Mouse (Mus musculus): Measurements from ENCODE around the gene Map3k1. TPM values are rescaled to one million over a fixed set of nuclear protein-coding genes. Genes with fewer than 3 reads are reported as not detected.
"Not testable (repeated sequence)": the region's sequence is repeated elsewhere in the genome, so short reads cannot be mapped to it uniquely, and the experiment has no call there.

Map3k1 gene
- polyA plus RNA-seq, 1 experiment, result 11.1 TPM

- no peak overlapping the region for H3K27ac ChIP-seq (replicated peaks; ENCODE audit: low read depth, low read length)
- H3K4me1 ChIP-seq (ENCODE audit: control insufficient read depth, insufficient read depth, insufficient read length, low read length), result no peaks in the 10 kb centered on the region
- no peak overlapping the region for H3K4me3 ChIP-seq (ENCODE audit: insufficient read depth, low read depth, low read length)
Observed at GRCm38 (mm10) chr13:111753321-111753720, 55.5 kb downstream of the Map3k1 start.

- no peak overlapping the region for H3K27ac ChIP-seq (replicated peaks; ENCODE audit: low read depth, low read length)
- no peak overlapping the region for H3K4me3 ChIP-seq (ENCODE audit: insufficient read depth, low read depth, low read length)
- no peaks in the 10 kb centered on the region for H3K4me1 ChIP-seq (ENCODE audit: control insufficient read depth, insufficient read depth, insufficient read length, low read length)
Observed at GRCm38 (mm10) chr13:111748301-111749062, 60.3 kb downstream of the Map3k1 start.

GRCm38 (mm10) chr13:111746831-111747230 lies 62.0 kb downstream of the Map3k1 start:
- H3K27ac ChIP-seq (replicated peaks; ENCODE audit: low read depth, low read length), result no peak overlapping the region
- no peak overlapping the region for H3K4me3 ChIP-seq (ENCODE audit: insufficient read depth, low read depth, low read length)
- no peaks in the 10 kb centered on the region for H3K4me1 ChIP-seq (ENCODE audit: control insufficient read depth, insufficient read depth, insufficient read length, low read length)

DNA sequence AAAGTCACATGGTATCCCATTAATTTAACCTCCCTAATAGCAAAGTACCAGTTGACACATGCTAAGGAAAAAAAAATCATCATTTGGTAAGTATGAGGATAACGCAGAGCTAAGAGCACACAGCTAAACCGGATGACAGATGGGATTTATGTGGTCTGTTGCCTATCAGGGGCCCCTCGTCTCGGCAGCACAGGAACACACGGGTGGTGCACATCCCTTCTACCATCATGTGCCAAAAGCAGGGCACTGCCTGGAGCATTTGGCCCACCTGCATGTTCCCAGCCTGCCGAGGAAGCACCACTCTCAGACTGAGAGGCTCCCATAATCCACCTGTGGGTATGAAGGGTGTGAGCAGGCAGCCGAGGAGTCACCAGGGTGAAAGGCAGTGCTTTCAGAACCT lies 63.6 kb downstream of the Map3k1 start:
- Histone ChIP-seq H3K4me1 (ENCODE audit: control insufficient read depth, insufficient read depth, insufficient read length, low read length) (no peaks in the 10 kb centered on the region), H3K4me3 (ENCODE audit: insufficient read depth, low read depth, low read length) (no peak overlapping the region), H3K27ac (replicated peaks; ENCODE audit: low read depth, low read length) (no peak overlapping the region)

- Histone ChIP-seq H3K4me3 (ENCODE audit: insufficient read depth, low read depth, low read length) (no peak overlapping the region), H3K27ac (replicated peaks; ENCODE audit: low read depth, low read length) (no peak overlapping the region), H3K4me1 (ENCODE audit: control insufficient read depth, insufficient read depth, insufficient read length, low read length) (no peaks in the 10 kb centered on the region)
Observed at GRCm38 (mm10) chr13:111744233-111745000, 64.4 kb downstream of the Map3k1 start.

DNA sequence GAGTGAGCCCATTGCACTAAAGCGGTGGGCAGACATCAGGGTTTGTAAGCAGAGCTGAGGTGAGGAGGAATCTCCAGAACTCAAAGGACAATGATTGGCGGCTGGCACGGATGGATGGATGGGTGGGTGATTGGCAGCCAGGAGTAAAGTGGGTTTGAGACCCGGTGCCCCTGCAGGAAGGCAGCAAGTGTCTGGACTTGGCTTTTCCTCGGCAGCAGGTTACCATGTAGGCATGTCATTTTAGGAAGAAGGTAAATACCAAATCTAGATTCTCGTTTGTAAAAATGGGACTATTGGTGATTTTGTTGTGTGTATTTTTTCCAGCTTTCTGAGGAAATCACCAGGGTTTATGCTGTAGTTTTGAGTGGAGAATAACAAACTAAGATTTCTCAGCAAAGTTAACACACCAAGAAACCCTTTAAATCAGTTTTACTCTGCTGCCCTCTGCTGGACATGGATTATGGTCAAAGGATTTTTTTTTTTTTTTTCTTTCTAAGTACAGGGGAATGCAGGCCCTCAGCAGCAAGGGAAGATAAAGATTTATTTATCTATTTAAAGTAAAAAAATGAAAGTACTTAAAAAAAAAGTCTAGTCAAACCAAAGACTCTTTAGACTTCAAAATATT lies 66.7 kb downstream of the Map3k1 start:
- Histone ChIP-seq H3K4me3 (ENCODE audit: insufficient read depth, low read depth, low read length) (no peak overlapping the region), H3K27ac (replicated peaks; ENCODE audit: low read depth, low read length) (no peak overlapping the region), H3K4me1 (ENCODE audit: control insufficient read depth, insufficient read depth, insufficient read length, low read length) (no peaks in the 10 kb centered on the region)

- Histone ChIP-seq H3K4me1 (ENCODE audit: control insufficient read depth, insufficient read depth, insufficient read length, low read length) (no peaks in the 10 kb centered on the region), H3K27ac (replicated peaks; ENCODE audit: low read depth, low read length) (no peak overlapping the region), H3K4me3 (ENCODE audit: insufficient read depth, low read depth, low read length) (no peak overlapping the region)
Observed at GRCm38 (mm10) chr13:111741204-111741990, 67.4 kb downstream of the Map3k1 start.

DNA sequence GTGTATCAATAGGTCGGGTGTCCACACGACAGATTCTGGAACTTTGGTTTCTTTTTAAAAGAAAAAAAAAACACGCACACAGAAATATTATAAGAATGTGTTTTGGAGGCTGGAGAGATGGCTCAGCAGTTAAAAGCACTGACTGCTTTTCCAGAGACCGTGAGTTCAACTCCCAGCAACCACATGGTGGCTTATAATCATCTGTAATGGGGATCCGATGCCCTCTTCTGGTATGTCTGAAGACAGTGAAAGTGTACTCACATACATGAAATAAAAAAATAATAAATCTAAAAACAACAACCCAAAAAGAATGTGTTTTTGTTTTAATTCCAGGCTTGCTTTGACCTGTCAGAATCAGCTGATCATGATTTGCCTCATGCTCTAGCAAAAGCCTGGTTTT lies 81.9 kb downstream of the Map3k1 start:
- H3K27ac ChIP-seq (replicated peaks; ENCODE audit: low read depth, low read length), result no peak overlapping the region
- no peak overlapping the region for H3K4me3 ChIP-seq (ENCODE audit: insufficient read depth, low read depth, low read length)
- no peaks in the 10 kb centered on the region for H3K4me1 ChIP-seq (ENCODE audit: control insufficient read depth, insufficient read depth, insufficient read length, low read length)

DNA sequence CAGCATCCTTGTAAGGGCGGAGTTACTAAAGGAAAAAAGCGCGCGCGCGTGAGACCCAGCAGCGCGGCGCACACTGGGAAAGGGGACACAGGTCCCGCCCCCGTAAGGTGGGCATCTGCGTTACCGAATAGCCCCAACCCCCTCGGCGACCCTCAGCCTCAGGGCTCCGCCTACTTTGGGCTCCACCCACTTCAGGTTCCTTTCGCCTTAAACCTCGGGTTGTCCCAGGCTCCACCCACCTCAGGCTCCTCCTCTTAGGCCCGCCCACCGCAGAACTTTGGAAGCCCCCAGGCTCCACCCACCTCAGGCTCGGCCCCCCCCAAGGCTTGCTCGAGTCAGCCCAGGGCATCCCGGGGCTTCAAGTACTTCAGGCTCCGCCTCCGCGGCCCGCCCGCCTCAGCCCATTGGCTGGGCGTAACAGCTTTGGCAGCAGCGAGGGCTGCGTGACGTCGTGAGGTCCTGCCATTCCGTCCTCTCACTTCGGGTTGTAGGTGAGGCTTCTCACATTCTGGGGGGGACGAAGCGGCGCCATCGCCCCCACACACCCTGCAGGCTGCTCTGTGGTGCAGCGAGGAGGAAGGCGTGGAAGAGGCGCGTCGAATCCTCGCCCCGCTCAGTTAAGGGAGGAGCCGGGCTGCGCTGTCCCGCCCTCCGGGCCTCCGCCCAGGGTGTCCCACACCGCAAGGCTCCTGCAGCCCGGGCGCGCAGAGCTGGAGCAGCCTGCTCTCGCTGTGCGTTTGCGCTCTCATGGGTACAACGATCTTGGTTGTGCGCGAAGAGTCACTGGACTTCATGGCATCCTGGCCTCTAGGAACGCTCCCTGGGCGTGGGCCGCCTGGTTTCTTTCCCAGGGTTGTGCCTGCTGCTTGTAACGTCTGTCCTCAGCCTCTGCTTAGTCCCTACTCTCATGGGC lies 83.4 kb downstream of the Map3k1 start:
- no peak overlapping the region for H3K27ac ChIP-seq (replicated peaks; ENCODE audit: low read depth, low read length)
- H3K4me3 ChIP-seq (ENCODE audit: insufficient read depth, low read depth, low read length), result peak overlapping the region; percentile 64
- H3K4me1 ChIP-seq (ENCODE audit: control insufficient read depth, insufficient read depth, insufficient read length, low read length), result no peaks in the 10 kb centered on the region

DNA sequence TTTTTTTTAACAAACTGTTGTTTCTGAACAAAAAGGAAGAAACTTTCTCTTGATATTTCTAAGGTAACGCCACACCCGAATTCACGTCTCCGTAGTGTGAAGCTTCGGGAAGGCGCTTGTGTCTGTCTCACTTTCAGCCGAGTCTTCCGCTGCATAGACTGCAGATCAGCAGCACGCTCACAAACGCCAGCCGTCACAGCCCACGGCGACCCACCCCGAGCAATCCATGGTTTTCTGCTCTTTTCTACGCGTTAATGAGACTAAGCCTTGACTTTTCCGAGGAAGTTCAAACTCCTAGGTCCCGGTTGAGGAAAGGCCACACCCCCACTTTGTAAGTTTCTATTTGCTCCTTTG lies 84.0 kb downstream of the Map3k1 start:
- Histone ChIP-seq H3K27ac (replicated peaks; ENCODE audit: low read depth, low read length) (no peak overlapping the region), H3K4me1 (ENCODE audit: control insufficient read depth, insufficient read depth, insufficient read length, low read length) (no peaks in the 10 kb centered on the region), H3K4me3 (ENCODE audit: insufficient read depth, low read depth, low read length) (peak overlapping the region; percentile 64)

GRCm38 (mm10) chr13:111719726-111720125 lies 89.1 kb downstream of the Map3k1 start:
- H3K4me3 ChIP-seq (ENCODE audit: insufficient read depth, low read depth, low read length), result no peak overlapping the region
- H3K27ac ChIP-seq (replicated peaks; ENCODE audit: low read depth, low read length), result no peak overlapping the region
- no peaks in the 10 kb centered on the region for H3K4me1 ChIP-seq (ENCODE audit: control insufficient read depth, insufficient read depth, insufficient read length, low read length)

GRCm38 (mm10) chr13:111710531-111710930 lies 98.3 kb downstream of the Map3k1 start:
- no peak overlapping the region for H3K4me3 ChIP-seq (ENCODE audit: insufficient read depth, low read depth, low read length)
- no peaks in the 10 kb centered on the region for H3K4me1 ChIP-seq (ENCODE audit: control insufficient read depth, insufficient read depth, insufficient read length, low read length)
- H3K27ac ChIP-seq (replicated peaks; ENCODE audit: low read depth, low read length), result no peak overlapping the region

DNA sequence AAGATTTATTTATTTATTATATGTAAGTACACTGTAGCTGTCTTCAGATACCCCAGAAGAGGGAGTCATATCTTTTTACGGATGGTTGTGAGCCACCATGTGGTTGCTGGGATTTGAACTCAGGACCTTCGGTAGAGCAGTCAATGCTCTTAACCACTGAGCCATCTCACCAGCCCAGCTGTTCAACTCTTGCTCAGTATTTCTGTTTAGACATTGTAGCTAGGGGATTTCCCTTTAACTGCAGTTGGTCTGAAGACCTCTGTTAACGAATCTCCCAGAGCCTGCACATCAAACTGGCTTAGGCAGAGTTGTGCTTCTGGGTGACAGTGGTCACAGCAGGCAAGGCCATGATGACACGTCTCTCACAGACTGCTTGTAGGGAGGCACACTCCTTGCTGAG lies 104.8 kb downstream of the Map3k1 start:
- H3K4me3 ChIP-seq (ENCODE audit: insufficient read depth, low read depth, low read length); H3K4me1 ChIP-seq (ENCODE audit: control insufficient read depth, insufficient read depth, insufficient read length, low read length); H3K27ac ChIP-seq (replicated peaks; ENCODE audit: low read depth, low read length): not testable (repeated sequence)

DNA sequence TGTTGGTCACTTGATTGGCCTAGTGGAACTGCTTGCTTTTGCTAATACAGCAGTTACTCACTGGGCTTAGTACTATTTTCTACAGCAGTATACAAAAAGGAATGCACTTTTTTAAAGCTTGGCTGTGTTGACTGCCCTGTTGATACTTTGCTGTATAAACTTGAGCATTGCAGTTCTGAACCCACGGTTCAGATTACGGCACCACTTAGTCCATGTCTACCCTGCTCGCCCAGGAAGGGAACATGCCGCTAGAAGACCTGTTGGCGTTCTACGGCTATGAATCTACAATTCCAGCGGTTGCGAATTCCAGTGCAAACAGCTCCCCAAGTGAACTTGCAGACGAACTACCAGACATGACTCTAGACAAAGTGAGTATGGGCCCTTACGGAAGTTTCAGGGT lies 105.4 kb downstream of the Map3k1 start:
- Histone ChIP-seq H3K4me3 (ENCODE audit: insufficient read depth, low read depth, low read length) (no peak overlapping the region), H3K27ac (replicated peaks; ENCODE audit: low read depth, low read length) (no peak overlapping the region), H3K4me1 (ENCODE audit: control insufficient read depth, insufficient read depth, insufficient read length, low read length) (no peaks in the 10 kb centered on the region)
